Comparison of ENCODE assay signal across 23 mouse cellular contexts in genomic region chr8:88294977-88295376, GRCm38 (mm10). TPM values are rescaled to one million over a fixed set of nuclear protein-coding genes. Genes with fewer than 3 reads are reported as not detected.
A peak's percentile ranks its signal among the peaks of the same experiment; 100 is the strongest.
DNase-seq lines count a peak whose midpoint lies in the region; ATAC-seq and TF ChIP-seq lines count a peak whose summit lies in the region.
"Had no signal": no experiment of that assay in that cellular context is flagged by ENCODE, and none has a peak within 500 bp of the region (broad histone marks: within the 10 kb centered on the region; RNA-seq: fewer than 3 reads in every experiment).

No protein-coding gene starts in this region.

- H3K36me3 ChIP-seq in lung, postnatal 0 days (ENCODE audit: insufficient read depth, low read length), result 0 out of 2 replicates have a peak, but pooled peaks cover 3% of the 10 kb centered on the region
- peaks cover 8 to 57% of the 10 kb centered on the region in 2 experiments for H3K36me3 ChIP-seq in MEL (ENCODE audit: control insufficient read depth in 1 of 2, insufficient read depth in 2 of 2, low read length in 2 of 2)
- peaks cover 7% of the 10 kb centered on the region; the same call in 1 of the 2 replicates for H3K36me3 ChIP-seq in liver, postnatal 0 days (replicated peaks; ENCODE audit: insufficient read depth, low read length)
- H3K36me3 ChIP-seq: embryonic facial prominence, embryonic 12.5 days; forebrain, embryonic 15.5 days; intestine, embryonic 15.5 days; limb, embryonic 13.5 days; lung, embryonic 15.5 days; neural tube, embryonic 13.5 days had no signal

- H3K79me2 ChIP-seq in MEL (ENCODE audit: control insufficient read depth, insufficient read depth, low read length, poor library complexity), result peaks cover 74% of the 10 kb centered on the region

- ATAC-seq in lung, postnatal 0 days, result no peak
- no peak for ATAC-seq in liver, postnatal 0 days
- ATAC-seq: forebrain, embryonic 15.5 days; intestine, embryonic 15.5 days had no signal

- no peak overlapping the region for H3K4me2 ChIP-seq in lung, postnatal 0 days (replicated peaks; ENCODE audit: low read depth, low read length)
- H3K4me2 ChIP-seq in liver, postnatal 0 days (ENCODE audit: low read depth, low read length), result peak overlapping the region; percentile 44
- H3K4me2 ChIP-seq: embryonic facial prominence, embryonic 12.5 days; forebrain, embryonic 15.5 days; hindbrain, embryonic 14.5 days; intestine, embryonic 15.5 days; limb, embryonic 13.5 days; lung, embryonic 15.5 days; neural tube, embryonic 13.5 days had no signal

- H3K4me3 ChIP-seq in lung, postnatal 0 days (ENCODE audit: low read depth, low read length), result no peak overlapping the region
- peak overlapping the region; percentile 64 to 74 for H3K4me3 ChIP-seq in MEL (ENCODE audit: control insufficient read depth in 1 of 2, insufficient read depth in 1 of 2, low read depth in 2 of 2, low read length in 2 of 2)
- peak overlapping the region; percentile 34 for H3K4me3 ChIP-seq in liver, postnatal 0 days (ENCODE audit: low read depth, low read length)
- H3K4me3 ChIP-seq: embryonic facial prominence, embryonic 12.5 days; erythroblast, embryonic 14.5 days; forebrain, embryonic 15.5 days; intestine, embryonic 15.5 days; limb, embryonic 13.5 days; lung, embryonic 15.5 days; neural tube, embryonic 13.5 days had no signal

- no peak for TF ChIP-seq POLR2A in MEL (IDR thresholded peaks at IDR 0.05; ENCODE audit: control insufficient read depth in 1 of 2, insufficient read depth in 1 of 2, low read depth in 1 of 2, low read length in 2 of 2, poor library complexity in 1 of 2)

- 0 out of 2 replicates have a peak, but pooled peaks cover 7% of the 10 kb centered on the region for H3K4me1 ChIP-seq in lung, postnatal 0 days (ENCODE audit: insufficient read depth, low read depth, low read length)
- H3K4me1 ChIP-seq in MEL (ENCODE audit: control insufficient read depth in 1 of 2, insufficient read depth in 2 of 2, low read length in 2 of 2), result peaks cover 22 to 62% of the 10 kb centered on the region in 2 experiments
- H3K4me1 ChIP-seq in liver, postnatal 0 days (ENCODE audit: insufficient read depth), result peaks cover 52% of the 10 kb centered on the region
- H3K4me1 ChIP-seq: embryonic facial prominence, embryonic 12.5 days; forebrain, embryonic 15.5 days; intestine, embryonic 15.5 days; neural tube, embryonic 13.5 days had no signal

- TF ChIP-seq RAD21 in MEL (IDR thresholded peaks at IDR 0.05; ENCODE audit: low read depth, low read length), result no peak

- no peaks in the 10 kb centered on the region for H3K27me3 ChIP-seq in lung, postnatal 0 days (replicated peaks; ENCODE audit: insufficient read depth, low read length)
- no peaks in the 10 kb centered on the region for H3K27me3 ChIP-seq in MEL (ENCODE audit: control insufficient read depth in 1 of 2, insufficient read depth in 2 of 2, low read length in 2 of 2)
- no peaks in the 10 kb centered on the region for H3K27me3 ChIP-seq in liver, postnatal 0 days (ENCODE audit: insufficient read depth, low read length)
- H3K27me3 ChIP-seq: embryonic facial prominence, embryonic 12.5 days; forebrain, embryonic 15.5 days; intestine, embryonic 15.5 days; limb, embryonic 13.5 days; lung, embryonic 15.5 days; neural tube, embryonic 13.5 days had no signal

- H3K27ac ChIP-seq in lung, postnatal 0 days (ENCODE audit: low read length), result 0 out of 2 replicates have a peak overlapping the region, but pooled peaks have one; percentile 14
- peak overlapping the region; percentile 77 for H3K27ac ChIP-seq in MEL (ENCODE audit: control insufficient read depth, low read depth, low read length)
- peak overlapping the region; percentile 41; the same call in 1 of the 2 replicates for H3K27ac ChIP-seq in liver, postnatal 0 days (ENCODE audit: low read depth)
- H3K27ac ChIP-seq: embryonic facial prominence, embryonic 12.5 days; forebrain, embryonic 15.5 days; hindbrain, embryonic 14.5 days; intestine, embryonic 15.5 days; limb, embryonic 13.5 days; lung, embryonic 15.5 days; neural tube, embryonic 13.5 days had no signal

- no peaks in the 10 kb centered on the region for H3K9me3 ChIP-seq in lung, postnatal 0 days (ENCODE audit: low read length)
- H3K9me3 ChIP-seq in MEL (replicated peaks; ENCODE audit: insufficient read depth, low read length), result no peaks in the 10 kb centered on the region
- no peaks in the 10 kb centered on the region for H3K9me3 ChIP-seq in liver, postnatal 0 days (ENCODE audit: low read length)
- H3K9me3 ChIP-seq: embryonic facial prominence, embryonic 12.5 days; forebrain, embryonic 15.5 days; intestine, embryonic 15.5 days; limb, embryonic 13.5 days; lung, embryonic 15.5 days; neural tube, embryonic 13.5 days had no signal

- TF ChIP-seq CTCF in lung, postnatal 0 days (IDR thresholded peaks at IDR 0.05), result no peak
- no peak for TF ChIP-seq CTCF in MEL (IDR thresholded peaks at IDR 0.05 in 2 of 3, conservative IDR thresholded peaks at IDR 0.05 in 1 of 3; ENCODE audit: control insufficient read depth in 1 of 3, insufficient read depth in 1 of 3, low read depth in 2 of 3, low read length in 3 of 3, poor library complexity in 1 of 3, severe bottlenecking in 1 of 3)
- TF ChIP-seq CTCF in liver, postnatal 0 days (IDR thresholded peaks at IDR 0.05; ENCODE audit: low read depth), result no peak

- H3K9ac ChIP-seq in lung, postnatal 0 days (replicated peaks; ENCODE audit: low read depth), result no peak overlapping the region
- H3K9ac ChIP-seq in MEL (ENCODE audit: control insufficient read depth, low read depth, low read length, poor library complexity, severe bottlenecking), result peak overlapping the region; percentile 81
- H3K9ac ChIP-seq in liver, postnatal 0 days (replicated peaks), result peak overlapping the region; percentile 1; the same call in 1 of the 2 replicates
- H3K9ac ChIP-seq: embryonic facial prominence, embryonic 12.5 days; forebrain, embryonic 15.5 days; hindbrain, embryonic 14.5 days; intestine, embryonic 15.5 days; limb, embryonic 13.5 days; lung, embryonic 15.5 days; neural tube, embryonic 13.5 days had no signal

- no peak for DNase-seq in lung, postnatal 0 days (ENCODE audit: low spot score)
- no peak for DNase-seq in lung, postnatal 14 days
- DNase-seq in MEL (ENCODE audit: low read depth, low spot score) (peak; percentile 58), liver (peak; percentile 48)
- DNase-seq in liver, postnatal 0 days, result no peak
- no peak for DNase-seq in T-cell, adult 2 months (ENCODE audit: low spot score)
- DNase-seq in cerebellum, adult 11 months, result no peak
- DNase-seq: adrenal gland, postnatal 14 days; B cell, adult 2 months; cerebellum, adult 8-10 months; gastrocnemius, postnatal 36 days; kidney, postnatal 4 days; layer of hippocampus, adult 9-11 months; midbrain, embryonic 14.5 days; thymus, adult 2 months had no signal

- WGBS in lung, postnatal 0 days, result 58% methylated on average over 2 of the region's 2 CpGs
- WGBS in liver, postnatal 0 days (ENCODE audit: insufficient replicate concordance), result 56% methylated on average over 2 of the region's 2 CpGs

- no peak for TF ChIP-seq EP300 in lung, postnatal 0 days (IDR thresholded peaks at IDR 0.05)
- no peak for TF ChIP-seq EP300 in MEL (IDR thresholded peaks at IDR 0.05; ENCODE audit: low read depth in 1 of 2, low read length in 2 of 2)
- no peak for TF ChIP-seq EP300 in liver, postnatal 0 days (IDR thresholded peaks at IDR 0.05; ENCODE audit: low read depth)

TF ChIP-seq in MEL, 35 proteins besides CTCF, POLR2A, EP300 and RAD21:
- TF ChIP-seq ZNF384 (IDR thresholded peaks at IDR 0.05; ENCODE audit: low read depth, low read length) (no peak), NELFE (IDR thresholded peaks at IDR 0.05; ENCODE audit: low read depth, low read length) (0 out of 2 replicates have a peak, but pooled peaks have one; percentile 26), SIN3A (IDR thresholded peaks at IDR 0.05; ENCODE audit: low read length) (0 out of 2 replicates have a peak, but pooled peaks have one; percentile 11), ZC3H11A (IDR thresholded peaks at IDR 0.05; ENCODE audit: low read depth, low read length) (no peak), MAZ (IDR thresholded peaks at IDR 0.05; ENCODE audit: low read depth, low read length) (no peak), USF2 (IDR thresholded peaks at IDR 0.05; ENCODE audit: borderline replicate concordance in 1 of 2, insufficient read depth in 1 of 2, low read depth in 1 of 2, low read length in 2 of 2) (no peak), HCFC1 (IDR thresholded peaks at IDR 0.05; ENCODE audit: low read depth, low read length) (0 out of 2 replicates have a peak, but pooled peaks have one; percentile 10)

RNA-seq across cellular contexts. Expression of gene Adcy7, which starts 22.8 kb away (rescaled TPM):
- 16.5 and 17.6 TPM in 2 replicates for polyA plus RNA-seq in lung, postnatal 0 days (2015; fragmentation: Nextera tagmentation; extraction: Ambion mirVana)
- total RNA-seq in MEL (2012; rRNA removed), result 62.9 and 89.9 TPM in 2 replicates
- 10 to 100 TPM in 1 of 2 experiments, not detected in 1; 83.7 TPM for polyA plus RNA-seq in MEL (2012; ENCODE audit: insufficient read depth in 1 of 2, insufficient read length in 2 of 2, low read depth in 1 of 2, low replicate concordance in 2 of 2, missing spikeins in 1 of 2)
- 8.1 and 8.4 TPM in 2 replicates for polyA plus RNA-seq in liver, postnatal 0 days (2015; fragmentation: Nextera tagmentation; extraction: Ambion mirVana)

Comparison
In these comparisons a context has a peak if more than half of its experiments do, and no peak if none do; other contexts are left out.
1. DNase-seq: peak in MEL (single experiment) and liver (single experiment); none in lung, postnatal 0 days (single experiment), lung, postnatal 14 days (single experiment), liver, postnatal 0 days (single experiment), T-cell, adult 2 months (single experiment) and cerebellum, adult 11 months (single experiment).
2. H3K27ac ChIP-seq: peak in every context shown above with its lines; median percentile 77 in MEL; 41 in liver, postnatal 0 days; 14 in lung, postnatal 0 days.